Mouse (Mus musculus) myocyte (in vitro differentiated cells): ENCODE measurements around the gene Cacna1d.

Experiments
- CEBPB ChIP-seq: IDR thresholded peaks from 2 replicates; pipeline ENCODE4 v1.6.1; 2011; ENCODE audit warnings: mild to moderate bottlenecking, moderate library complexity; ENCODE audit not compliant: poor library complexity, insufficient read depth, severe bottlenecking
- E2F4 ChIP-seq: IDR thresholded peaks from one replicate; pipeline ENCODE4 v1.6.1; 2011; ENCODE audit warnings: mild to moderate bottlenecking, control low read depth, moderate library complexity; ENCODE audit not compliant: insufficient read depth
- MAX ChIP-seq: IDR thresholded peaks from one replicate; pipeline ENCODE4 v1.6.1; 2011; ENCODE audit warnings: low read depth, mild to moderate bottlenecking, control low read depth
- MYOD1 ChIP-seq, 3 experiments: IDR thresholded peaks; one replicate each; pipeline ENCODE4 v1.6.1; 2011; ENCODE audit warnings: control low read depth in 2 of 3, low read depth in 2 of 3, mild to moderate bottlenecking in 2 of 3, moderate library complexity in 1 of 3; ENCODE audit not compliant: insufficient read length in 2 of 3, control insufficient read depth in 1 of 3
- MYOG ChIP-seq, 3 experiments: IDR thresholded peaks; one replicate each; pipeline ENCODE4 v1.6.1; 2011; ENCODE audit warnings: control low read depth in 2 of 3, low read depth in 2 of 3, mild to moderate bottlenecking in 2 of 3; ENCODE audit not compliant: insufficient read length in 2 of 3, control insufficient read depth in 1 of 3, insufficient read depth in 1 of 3
- POLR2A ChIP-seq: IDR thresholded peaks from one replicate; pipeline ENCODE4 v1.6.1; 2011; ENCODE audit warnings: low read depth, mild to moderate bottlenecking, control low read depth, moderate library complexity; ENCODE audit not compliant: insufficient read length
- POLR2AphosphoS2 ChIP-seq: IDR thresholded peaks from one replicate; pipeline ENCODE4 v1.6.1; 2011; ENCODE audit warnings: low read depth, control low read depth; ENCODE audit not compliant: insufficient read length
- TCF12 ChIP-seq: IDR thresholded peaks from one replicate; pipeline ENCODE4 v1.6.1; 2011; ENCODE audit warnings: mild to moderate bottlenecking, control low read depth; ENCODE audit not compliant: poor library complexity, insufficient read depth, severe bottlenecking
- USF1 ChIP-seq: IDR thresholded peaks from one replicate; pipeline ENCODE4 v1.6.1; 2011; ENCODE audit warnings: low read depth, mild to moderate bottlenecking, control low read depth, moderate library complexity

DNA sequence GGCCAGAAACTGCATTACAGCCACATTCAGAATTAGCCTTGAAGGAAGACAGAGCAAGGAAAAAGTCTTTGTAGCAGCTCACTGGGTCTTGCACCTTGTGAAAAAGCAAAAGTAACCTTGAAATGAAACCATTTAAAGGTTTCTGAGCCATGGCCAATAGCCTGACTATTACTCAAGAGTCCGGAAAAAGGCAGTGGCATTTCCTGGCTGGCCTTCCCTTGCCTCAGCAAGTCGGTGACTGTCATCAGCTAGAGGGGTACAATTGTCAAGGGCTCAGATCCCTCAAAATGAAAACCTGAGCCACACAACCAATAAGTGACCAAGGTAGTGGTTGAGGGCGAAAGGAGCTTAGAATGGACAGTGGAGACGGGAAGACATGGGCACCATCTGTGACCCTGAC lies 66.6 kb downstream of the Cacna1d start:
- TF ChIP-seq TCF12, result no peak
- no peak for TF ChIP-seq POLR2AphosphoS2
- no peak for TF ChIP-seq POLR2A
- no peak for TF ChIP-seq MAX
- no peak for TF ChIP-seq CEBPB
- no peak for TF ChIP-seq E2F4
- no peak for TF ChIP-seq MYOG (IDR thresholded peaks at IDR 0.05; ENCODE audit: control insufficient read depth in 1 of 3, insufficient read depth in 1 of 3, insufficient read length in 2 of 3, low read depth in 2 of 3)
- TF ChIP-seq MYOD1 (IDR thresholded peaks at IDR 0.05; ENCODE audit: control insufficient read depth in 1 of 3, insufficient read length in 2 of 3, low read depth in 2 of 3), result no peak
- no peak for TF ChIP-seq USF1
